Mouse (Mus musculus): ENCODE measurements around the gene Otud4.
"Not testable (repeated sequence)": the region's sequence is repeated elsewhere in the genome, so short reads cannot be mapped to it uniquely, and the experiment has no call there.

The Otud4 gene

GRCm38 (mm10) chr8:79639586-79640451, at the start of gene Otud4:
Gene Otud4, plus strand, starts transcription at chr8:79639618.
- DNase-seq = peak; percentile 53

GRCm38 (mm10) chr8:79600962-79601361, 38.5 kb upstream of the Otud4 start:
- DNase-seq = no peak

GRCm38 (mm10) chr8:79603204-79603603, 36.2 kb upstream of the Otud4 start:
- not testable (repeated sequence) for DNase-seq

GRCm38 (mm10) chr8:79606225-79606624, 33.2 kb upstream of the Otud4 start:
- no peak for DNase-seq

GRCm38 (mm10) chr8:79606751-79607300, 32.6 kb upstream of the Otud4 start:
- DNase-seq = no peak

- DNase-seq = no peak
Observed at GRCm38 (mm10) chr8:79608701-79609100, 30.7 kb upstream of the Otud4 start.

- DNase-seq = no peak
Observed at GRCm38 (mm10) chr8:79610268-79610667, 29.1 kb upstream of the Otud4 start.

- DNase-seq = no peak
Observed at GRCm38 (mm10) chr8:79612298-79612697, 27.1 kb upstream of the Otud4 start.

- DNase-seq = no peak
Observed at GRCm38 (mm10) chr8:79612965-79613364, 26.5 kb upstream of the Otud4 start.

GRCm38 (mm10) chr8:79615741-79616350, 23.6 kb upstream of the Otud4 start:
- DNase-seq = no peak

GRCm38 (mm10) chr8:79618906-79619305, 20.5 kb upstream of the Otud4 start:
- DNase-seq = no peak

GRCm38 (mm10) chr8:79619353-79619752, 20.1 kb upstream of the Otud4 start:
- DNase-seq = no peak

GRCm38 (mm10) chr8:79620000-79620399, 19.4 kb upstream of the Otud4 start:
- DNase-seq = no peak

- no peak for DNase-seq
Observed at GRCm38 (mm10) chr8:79620489-79621276, 18.7 kb upstream of the Otud4 start.

- DNase-seq = no peak
Observed at GRCm38 (mm10) chr8:79622346-79622745, 17.1 kb upstream of the Otud4 start.

GRCm38 (mm10) chr8:79623351-79623750, 16.1 kb upstream of the Otud4 start:
- no peak for DNase-seq

GRCm38 (mm10) chr8:79624416-79624815, 15.0 kb upstream of the Otud4 start:
- no peak for DNase-seq

GRCm38 (mm10) chr8:79626213-79626612, 13.2 kb upstream of the Otud4 start:
- no peak for DNase-seq

- DNase-seq = no peak
Observed at GRCm38 (mm10) chr8:79635491-79635890, 3.9 kb upstream of the Otud4 start.

GRCm38 (mm10) chr8:79636151-79636550, 3.3 kb upstream of the Otud4 start:
- no peak for DNase-seq

GRCm38 (mm10) chr8:79637237-79637636, 2.2 kb upstream of the Otud4 start:
- no peak for DNase-seq

GRCm38 (mm10) chr8:79638001-79638706, 1.3 kb upstream of the Otud4 start:
- DNase-seq = peak; percentile 29

Measured in cerebellum, adult 11 months (tissue).